Mouse (Mus musculus) midbrain, embryonic 11.5 days (tissue): ENCODE measurements around the gene Slc45a3. TPM values are rescaled to one million over a fixed set of nuclear protein-coding genes. Genes with fewer than 3 reads are reported as not detected.
A peak's percentile ranks its signal among the peaks of the same experiment; 100 is the strongest.

ENCODE experiments used
- ATAC-seq: fragments of 200-750 bp; cut with Nextera tagmentation; 2 replicates; pipeline ENCODE4 v1.8.0; 2017; ENCODE audit warnings: moderate TSS enrichment, moderate library complexity; ENCODE audit not compliant: low FRiP score
- DNase-seq: peaks from one replicate; pipeline ENCODE4 v3.0.0; 2015; ENCODE audit warnings: low spot score; ENCODE audit errors: missing footprints
- H3K27ac ChIP-seq: fragments of 300-500 bp; sonication (generic); 2 replicates; pipeline ENCODE4 v1.5.1; 2014; ENCODE audit warnings: low read depth, low read length
- H3K27me3 ChIP-seq: fragments of 300-500 bp; sonication (generic); 2 replicates; pipeline ENCODE4 v1.6.1; 2014; ENCODE audit warnings: mild to moderate bottlenecking, low read length, moderate library complexity, mixed read lengths; ENCODE audit not compliant: control insufficient read depth, insufficient read depth
- H3K36me3 ChIP-seq: fragments of 300-500 bp; sonication (generic); 2 replicates; pipeline ENCODE4 v1.6.1; 2014; ENCODE audit warnings: mild to moderate bottlenecking, low read length, moderate library complexity, mixed read lengths; ENCODE audit not compliant: control insufficient read depth, insufficient read depth
- H3K4me1 ChIP-seq: fragments of 300-500 bp; sonication (generic); 2 replicates; pipeline ENCODE4 v1.6.1; 2014; ENCODE audit warnings: low read length; ENCODE audit not compliant: control insufficient read depth, insufficient read depth
- H3K4me2 ChIP-seq: fragments of 300-500 bp; sonication (generic); 2 replicates; pipeline ENCODE4 v1.6.1; 2014; ENCODE audit warnings: mild to moderate bottlenecking, moderate library complexity
- H3K4me3 ChIP-seq: fragments of 300-500 bp; sonication (generic); 2 replicates; pipeline ENCODE4 v1.5.1; 2014; ENCODE audit warnings: low read depth, low read length
- H3K9ac ChIP-seq: fragments of 300-500 bp; sonication (generic); 2 replicates; pipeline ENCODE4 v1.6.1; 2014; ENCODE audit warnings: low read length
- H3K9me3 ChIP-seq: fragments of 300-500 bp; sonication (generic); 2 replicates; pipeline ENCODE4 v1.6.1; 2016; ENCODE audit warnings: low read length; ENCODE audit not compliant: control insufficient read depth
- WGBS: fragments of 180-500 bp; shearing (Covaris S2); extraction: QIAGEN DNeasy Blood & Tissue Kit; methylation state at CpG from one replicate; pipeline ENCODE4 v1.1.7; 2014; 5-methylcytosine and 5-hydroxymethylcytosine counted together
- polyA plus RNA-seq: library from polyadenylated mRNA; unstranded; fragments of >200 nt; fragmentation: Nextera tagmentation; extraction: Ambion mirVana; gene quantifications from 2 replicates; pipeline ENCODE4 v1.2.1, GENCODE M21; 2014

The Slc45a3 gene
- polyA plus RNA-seq, 1 experiment from 2014 or later = 20.5 TPM

- no peak overlapping the region for H3K9ac ChIP-seq
- no peak overlapping the region; the same call in 1 of the 2 replicates for H3K27ac ChIP-seq
- no peak overlapping the region for H3K4me3 ChIP-seq
- no peaks in the 10 kb centered on the region for H3K27me3 ChIP-seq
- H3K4me1 ChIP-seq = peaks cover 13% of the 10 kb centered on the region
- H3K4me2 ChIP-seq = no peak overlapping the region
- no peaks in the 10 kb centered on the region for H3K36me3 ChIP-seq
- H3K9me3 ChIP-seq = no peaks in the 10 kb centered on the region
- WGBS = 81% methylated on average over 16 of the region's 16 CpGs
- ATAC-seq (no peak), DNase-seq (no peak)
Measured at GRCm38 (mm10) chr1:131942621-131943590, 19.9 kb upstream of the Slc45a3 start.

GRCm38 (mm10) chr1:131945674-131946440 lies 16.9 kb upstream of the Slc45a3 start:
- H3K4me3 ChIP-seq = no peak overlapping the region
- ATAC-seq (no peak), DNase-seq (no peak)
- no peak overlapping the region for H3K27ac ChIP-seq
- H3K36me3 ChIP-seq = no peaks in the 10 kb centered on the region
- no peak overlapping the region for H3K4me2 ChIP-seq
- no peak overlapping the region for H3K9ac ChIP-seq
- 78% methylated on average over 10 of the region's 10 CpGs for WGBS
- H3K9me3 ChIP-seq = no peaks in the 10 kb centered on the region
- H3K27me3 ChIP-seq = no peaks in the 10 kb centered on the region
- peaks cover 12% of the 10 kb centered on the region; the same call in 1 of the 2 replicates for H3K4me1 ChIP-seq

GRCm38 (mm10) chr1:131946462-131947215 lies 16.1 kb upstream of the Slc45a3 start:
- Histone ChIP-seq H3K4me2 (no peak overlapping the region), H3K36me3 (no peaks in the 10 kb centered on the region), H3K27ac (no peak overlapping the region), H3K9me3 (no peaks in the 10 kb centered on the region), H3K4me1 (peaks cover 12% of the 10 kb centered on the region; the same call in 1 of the 2 replicates), H3K9ac (no peak overlapping the region), H3K27me3 (no peaks in the 10 kb centered on the region), H3K4me3 (no peak overlapping the region)
- WGBS = 88% methylated on average over 11 of the region's 11 CpGs
- ATAC-seq = no peak
- DNase-seq = no peak

- no peak overlapping the region for H3K4me2 ChIP-seq
- 17% methylated on average over 1 of the region's 1 CpGs for WGBS
- no peak for DNase-seq
- no peak overlapping the region for H3K27ac ChIP-seq
- H3K36me3 ChIP-seq = no peaks in the 10 kb centered on the region
- no peak overlapping the region for H3K9ac ChIP-seq
- H3K4me3 ChIP-seq = no peak overlapping the region
- peak; percentile 54; the same call in 1 of the 2 replicates for ATAC-seq
- H3K27me3 ChIP-seq = no peaks in the 10 kb centered on the region
- no peaks in the 10 kb centered on the region for H3K9me3 ChIP-seq
- peaks cover 9% of the 10 kb centered on the region; the same call in 1 of the 2 replicates for H3K4me1 ChIP-seq
Measured at GRCm38 (mm10) chr1:131947997-131948525, 14.7 kb upstream of the Slc45a3 start.

GRCm38 (mm10) chr1:131954242-131954865 lies 8.4 kb upstream of the Slc45a3 start:
- no peak for DNase-seq
- ATAC-seq = no peak
- H3K4me3 ChIP-seq = no peak overlapping the region
- 85% methylated on average over 12 of the region's 12 CpGs for WGBS
- H3K9ac ChIP-seq = no peak overlapping the region
- H3K9me3 ChIP-seq = no peaks in the 10 kb centered on the region
- no peaks in the 10 kb centered on the region for H3K27me3 ChIP-seq
- no peaks in the 10 kb centered on the region for H3K36me3 ChIP-seq
- H3K27ac ChIP-seq = no peak overlapping the region
- H3K4me1 ChIP-seq = peaks cover 5% of the 10 kb centered on the region; the same call in 1 of the 2 replicates
- H3K4me2 ChIP-seq = no peak overlapping the region

GRCm38 (mm10) chr1:131955131-131955757 lies 7.5 kb upstream of the Slc45a3 start:
- no peak overlapping the region for H3K4me3 ChIP-seq
- H3K27me3 ChIP-seq = no peaks in the 10 kb centered on the region
- H3K36me3 ChIP-seq = no peaks in the 10 kb centered on the region
- DNase-seq (no peak), ATAC-seq (no peak)
- no peak overlapping the region for H3K27ac ChIP-seq
- no peak overlapping the region for H3K9ac ChIP-seq
- no peaks in the 10 kb centered on the region for H3K9me3 ChIP-seq
- H3K4me1 ChIP-seq = peaks cover 5% of the 10 kb centered on the region; the same call in 1 of the 2 replicates
- no peak overlapping the region for H3K4me2 ChIP-seq
- 68% methylated on average over 3 of the region's 3 CpGs for WGBS

- ATAC-seq (no peak), DNase-seq (no peak)
- Histone ChIP-seq H3K9me3 (no peaks in the 10 kb centered on the region), H3K27me3 (peaks cover under 1% of the 10 kb centered on the region; the same call in 1 of the 2 replicates), H3K9ac (no peak overlapping the region), H3K36me3 (no peaks in the 10 kb centered on the region), H3K4me2 (no peak overlapping the region), H3K27ac (no peak overlapping the region), H3K4me3 (no peak overlapping the region), H3K4me1 (peaks cover 8% of the 10 kb centered on the region)
- WGBS = 84% methylated on average over 5 of the region's 5 CpGs
Measured at GRCm38 (mm10) chr1:131957416-131957815, 5.4 kb upstream of the Slc45a3 start.

- Histone ChIP-seq H3K27ac (no peak overlapping the region), H3K27me3 (peaks cover 7% of the 10 kb centered on the region; the same call in 1 of the 2 replicates)
- WGBS = 72% methylated on average over 2 of the region's 2 CpGs
Measured at GRCm38 (mm10) chr1:131961004-131961403, 1.8 kb upstream of the Slc45a3 start.

More at GRCm38 (mm10) chr1:131961004-131961403, 1.8 kb upstream of the Slc45a3 start:
- Histone ChIP-seq H3K4me3 (no peak overlapping the region), H3K4me1 (peaks cover 26% of the 10 kb centered on the region), H3K9ac (no peak overlapping the region), H3K9me3 (no peaks in the 10 kb centered on the region), H3K4me2 (no peak overlapping the region), H3K36me3 (no peaks in the 10 kb centered on the region)
- DNase-seq (no peak), ATAC-seq (no peak)
